Mouse (Mus musculus): ENCODE measurements around the gene Eif5b. TPM values are rescaled to one million over a fixed set of nuclear protein-coding genes. Genes with fewer than 3 reads are reported as not detected.

Gene Eif5b
- polyA plus RNA-seq, 1 experiment = 4.0 TPM

DNA sequence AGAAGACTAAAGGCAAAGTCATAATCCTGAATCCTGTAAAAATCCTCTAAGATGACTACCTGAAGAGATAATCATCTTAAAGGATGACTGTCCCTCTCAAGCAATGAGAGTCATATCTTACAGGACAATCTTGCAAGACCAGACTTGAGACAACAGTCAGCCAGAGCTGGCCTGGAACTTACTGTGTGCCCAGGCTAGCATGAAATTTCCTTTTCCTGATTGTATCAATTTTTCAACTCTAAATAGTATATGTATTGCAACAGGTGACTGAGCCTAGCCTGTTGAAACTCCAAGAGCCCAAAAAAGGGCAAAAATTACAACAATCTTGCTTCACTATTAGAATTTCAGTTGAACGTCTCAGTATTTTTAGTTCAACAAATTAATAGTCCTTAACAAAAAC lies 105.4 kb downstream of the Eif5b start:
- no peak for TF ChIP-seq CTCF (IDR thresholded peaks at IDR 0.05; ENCODE audit: extremely low read depth, insufficient read depth, insufficient read length, insufficient replicate concordance)
- TF ChIP-seq POLR2A (IDR thresholded peaks at IDR 0.05; ENCODE audit: low read depth, low read length) = no peak
- WGBS = 83% methylated on average over 1 of the region's 1 CpGs
- H3K4me1 ChIP-seq (ENCODE audit: control insufficient read depth, insufficient read depth, insufficient read length) = no peaks in the 10 kb centered on the region
- no peaks in the 10 kb centered on the region for H3K27me3 ChIP-seq (ENCODE audit: control insufficient read depth, insufficient read depth, low read length)
- no peak for DNase-seq (ENCODE audit: low read depth in 1 of 2, low spot score in 2 of 2)
- H3K4me3 ChIP-seq (ENCODE audit: extremely low read depth, insufficient read depth, insufficient read length) = no peak overlapping the region
- H3K27ac ChIP-seq (ENCODE audit: insufficient read depth, low read length) = no peak overlapping the region
- peaks cover 5% of the 10 kb centered on the region; the same call in 1 of the 2 replicates for H3K36me3 ChIP-seq (ENCODE audit: control insufficient read depth, insufficient read depth, low read length)

DNA sequence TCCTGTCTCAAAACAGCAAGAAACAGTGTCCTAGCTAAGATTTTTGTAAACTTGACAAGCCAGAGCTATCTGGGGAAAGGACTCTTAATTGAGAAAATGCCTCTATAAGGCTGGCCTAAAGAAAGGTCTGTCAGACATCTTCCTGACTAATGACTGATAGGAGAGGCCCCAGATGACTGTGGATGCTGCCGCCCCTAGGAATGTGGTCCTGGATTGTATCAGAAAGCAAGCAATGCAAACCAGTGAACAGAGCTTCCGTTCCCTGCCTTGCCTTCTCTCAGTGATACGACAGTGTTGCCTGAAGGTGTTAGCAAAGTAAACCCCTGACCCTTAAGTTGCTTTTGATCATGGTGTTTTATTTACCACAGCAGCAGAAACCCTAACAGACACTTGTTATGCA lies 106.0 kb downstream of the Eif5b start:
- TF ChIP-seq CTCF (IDR thresholded peaks at IDR 0.05; ENCODE audit: extremely low read depth, insufficient read depth, insufficient read length, insufficient replicate concordance) = no peak
- no peak for TF ChIP-seq POLR2A (IDR thresholded peaks at IDR 0.05; ENCODE audit: low read depth, low read length)
- DNase-seq (ENCODE audit: low read depth in 1 of 2, low spot score in 2 of 2) = no peak
- no peaks in the 10 kb centered on the region for H3K4me1 ChIP-seq (ENCODE audit: control insufficient read depth, insufficient read depth, insufficient read length)
- no peak overlapping the region for H3K4me3 ChIP-seq (ENCODE audit: extremely low read depth, insufficient read depth, insufficient read length)
- H3K27me3 ChIP-seq (ENCODE audit: control insufficient read depth, insufficient read depth, low read length) = no peaks in the 10 kb centered on the region
- H3K27ac ChIP-seq (ENCODE audit: insufficient read depth, low read length) = no peak overlapping the region
- H3K36me3 ChIP-seq (ENCODE audit: control insufficient read depth, insufficient read depth, low read length) = peaks cover 5% of the 10 kb centered on the region; the same call in 1 of the 2 replicates
- WGBS = 92% methylated on average over 3 of the region's 3 CpGs

Other genes with a start within 250 kb of the Eif5b start
- gene Tsga10, start 131.6 kb upstream of the Eif5b start, polyA plus RNA-seq (2012; rRNA removed) = 0.35 and 0.38 TPM in 2 replicates
- 0.58 and 0.80 TPM in 2 replicates for gene Lipt1, start 126.3 kb upstream of the Eif5b start, polyA plus RNA-seq (2012; rRNA removed)
- 5.6 TPM in 2 replicates for gene Mitd1, start 107.6 kb upstream of the Eif5b start, polyA plus RNA-seq (2012; rRNA removed)
- gene Mrpl30, start 107.5 kb upstream of the Eif5b start, polyA plus RNA-seq (2012; rRNA removed) = 18.2 and 22.6 TPM in 2 replicates
- gene Lyg2, start 81.5 kb upstream of the Eif5b start, polyA plus RNA-seq (2012; rRNA removed) = not detected in 2 replicates
- gene Lyg1, start 40.3 kb upstream of the Eif5b start, polyA plus RNA-seq (2012; rRNA removed) = not detected in 2 replicates
- 4.6 and 4.9 TPM in 2 replicates for gene Txndc9, start 117 bp upstream of the Eif5b start, polyA plus RNA-seq (2012; rRNA removed)
- gene Rev1, start 131.8 kb downstream of the Eif5b start, polyA plus RNA-seq (2012; rRNA removed) = 7.4 and 7.8 TPM in 2 replicates

Measured in spleen, adult 2 months (tissue).